Mouse (Mus musculus) brain, adult 10 weeks (tissue): ENCODE results near the gene Naxd. TPM values are rescaled to one million over a fixed set of nuclear protein-coding genes. Genes with fewer than 3 reads are reported as not detected.

ENCODE experiments used
- polyA plus RNA-seq: library from polyadenylated mRNA; stranded (reverse); fragments of 350-450 nt; fragmentation: Illumina TruSeq; extraction: RNeasy Lipid Tissue Mini Kit (QIAGEN cat#74804); gene quantifications from one replicate; pipeline ENCODE4 v1.2.3, GENCODE M21; 2015; ENCODE audit warnings: low read depth, low replicate concordance

Gene Naxd
- polyA plus RNA-seq: 87.0 TPM

GRCm38 (mm10) chr8:11497017-11497990 lies at the start of gene Naxd:
Gene Naxd, plus strand, starts transcription at chr8:11497506.

GRCm38 (mm10) chr8:11477811-11478761 lies 19.2 kb upstream of the Naxd start, which contains the start of gene Rab20:
Gene Rab20, minus strand, starts transcription at chr8:11478710.

GRCm38 (mm10) chr8:11550281-11550948 lies 53.1 kb downstream of the Naxd start, which contains the start of gene Cars2:
Gene Cars2, minus strand, starts transcription at chr8:11550783.

GRCm38 (mm10) chr8:11554799-11555719 lies 57.8 kb downstream of the Naxd start, which contains the start of gene Ing1:
Gene Ing1, plus strand, starts transcription at chr8:11555571.

Other genes starting within 250 kb of the Naxd start
- gene Col4a2, start 184.7 kb upstream of the Naxd start, polyA plus RNA-seq: 21.6 TPM
- gene Col4a1, start 184.7 kb upstream of the Naxd start, polyA plus RNA-seq: 17.9 TPM
- 1.1 TPM for gene Rab20, start 18.8 kb upstream of the Naxd start, polyA plus RNA-seq
- 16.5 TPM for gene Cars2, start 53.3 kb downstream of the Naxd start, polyA plus RNA-seq
- gene Ing1, start 58.1 kb downstream of the Naxd start, polyA plus RNA-seq: 46.7 TPM
- 39.8 TPM for gene Ankrd10, start 138.3 kb downstream of the Naxd start, polyA plus RNA-seq
- gene 1700016D06Rik, start 203.6 kb downstream of the Naxd start, polyA plus RNA-seq: not detected
- 63.2 TPM for gene Arhgef7, start 230.2 kb downstream of the Naxd start, polyA plus RNA-seq